Mouse (Mus musculus) erythroblast, embryonic 14.5 days (primary cell): ENCODE measurements around the gene Pltp.

Experiments
- GATA1 ChIP-seq: IDR thresholded peaks from 2 replicates; pipeline ENCODE4 v1.6.1; 2012; ENCODE audit warnings: low read length, inconsistent platforms, mixed read lengths
- TAL1 ChIP-seq: IDR thresholded peaks from 3 replicates; pipeline ENCODE4 v1.6.1; 2012; ENCODE audit warnings: low read length, inconsistent platforms, mixed read lengths

GRCm38 (mm10) chr2:164873621-164874020 lies 16.1 kb upstream of the Pltp start:
- TF ChIP-seq GATA1 (no peak), TAL1 (no peak)
